Mouse (Mus musculus) spleen, postnatal 4 days (tissue): ENCODE measurements around the gene Dapl1.

Experiments used
- DNase-seq, 2 experiments: peaks; one replicate each; pipeline ENCODE4 v3.0.0; 2022; ENCODE audit warnings: low spot score in 2 of 2

The Dapl1 gene

DNA sequence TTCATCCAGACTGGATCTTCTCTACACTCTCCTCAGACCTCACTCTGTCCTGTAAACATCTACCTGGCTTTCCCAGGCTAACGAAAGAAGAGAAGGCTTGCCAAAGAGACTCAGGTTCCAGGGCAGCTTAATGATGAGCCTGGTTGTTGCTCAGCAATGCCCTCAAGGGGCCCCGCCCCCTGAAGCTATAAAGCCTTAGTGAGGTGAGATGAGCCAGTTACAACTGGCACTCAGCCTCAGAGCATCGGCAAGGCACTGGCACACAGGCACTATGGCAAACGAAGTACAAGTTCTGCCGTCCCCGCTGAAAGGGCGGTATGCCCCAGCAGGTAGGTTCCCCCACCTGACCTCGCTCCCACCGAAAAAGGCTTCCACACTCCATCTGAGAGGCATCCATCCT lies at the start of gene Dapl1:
Dapl1 (plus strand) TSS at position 216 of the 400 bp plus-strand sequence.
- no peak for DNase-seq

DNA sequence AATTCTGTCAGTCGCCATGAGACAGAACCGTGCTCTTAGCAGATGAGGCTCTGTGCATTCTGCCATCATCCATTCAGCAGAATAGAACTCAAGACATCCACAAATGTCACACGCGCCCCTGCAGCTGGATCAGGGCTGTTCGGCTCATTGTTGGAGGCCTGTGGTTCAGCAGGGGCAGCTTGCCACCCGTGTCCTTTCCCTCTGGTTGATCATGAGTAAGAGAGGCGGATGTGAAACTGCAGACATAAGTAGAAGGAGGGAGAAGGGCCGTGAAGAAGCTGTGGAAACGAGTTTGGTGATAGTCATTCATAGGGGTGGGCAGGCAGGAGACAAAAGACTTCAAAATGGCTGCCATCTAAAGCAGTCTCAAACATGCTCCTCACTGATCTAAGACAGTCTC lies 49.6 kb upstream of the Dapl1 start:
- DNase-seq: no peak

DNA sequence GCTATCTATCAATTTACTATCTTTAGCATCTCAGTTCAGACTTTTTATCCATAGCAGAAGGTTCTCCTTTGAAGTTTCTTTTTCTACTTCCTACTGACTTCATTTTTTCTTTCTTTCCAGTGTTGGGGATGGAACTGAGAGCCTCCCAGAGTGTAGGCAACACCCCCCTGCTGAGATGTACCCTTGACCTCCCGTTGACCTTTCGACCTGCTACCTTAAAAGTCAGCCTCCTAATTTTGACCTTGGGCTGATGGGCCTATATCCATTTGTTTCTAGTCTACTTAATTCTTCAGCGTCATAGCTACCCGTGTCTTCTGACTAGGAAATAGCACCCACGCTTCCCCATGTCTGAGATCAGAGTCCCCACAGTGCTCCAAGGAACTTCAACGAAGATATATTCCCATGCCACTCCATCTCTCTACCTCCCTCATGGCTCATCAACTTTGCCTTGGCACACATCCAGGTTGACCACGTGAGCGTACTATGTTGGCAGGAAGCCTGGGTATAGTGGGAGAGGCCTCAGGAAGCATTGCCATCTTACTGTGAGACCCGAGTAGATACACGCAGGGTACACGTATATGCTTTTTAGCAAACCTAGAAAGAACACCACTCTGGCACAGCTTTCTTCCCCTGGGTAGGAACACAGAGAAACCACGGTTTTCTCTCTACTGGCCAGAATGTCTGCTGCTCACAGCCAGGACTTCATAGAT lies 46.6 kb upstream of the Dapl1 start:
- DNase-seq: peak in 1 of 2 experiments; percentile 46

DNA sequence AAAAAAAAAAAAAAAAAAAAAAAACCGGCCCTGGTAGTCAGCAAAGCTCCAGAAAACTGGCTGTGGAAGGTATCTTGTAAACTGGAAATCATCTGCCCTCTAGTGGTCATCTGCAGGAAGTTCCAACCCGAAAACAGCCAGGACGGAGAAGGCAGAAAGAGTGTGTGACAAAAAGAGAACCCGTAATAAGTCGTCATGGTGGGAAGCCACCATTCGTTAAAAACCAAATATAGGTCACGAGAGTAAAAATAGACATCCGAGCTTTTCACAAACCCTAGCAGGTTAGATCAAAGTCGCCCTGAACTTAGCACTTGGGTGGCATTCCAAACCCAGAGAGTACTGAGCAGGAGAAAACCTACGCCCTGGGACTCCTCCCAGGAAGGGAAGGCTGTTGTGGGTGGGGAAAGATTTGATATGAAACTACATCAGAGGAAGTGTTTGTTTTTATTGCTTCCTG lies 45.9 kb upstream of the Dapl1 start:
- DNase-seq: peak in 1 of 2 experiments; percentile 21

DNA sequence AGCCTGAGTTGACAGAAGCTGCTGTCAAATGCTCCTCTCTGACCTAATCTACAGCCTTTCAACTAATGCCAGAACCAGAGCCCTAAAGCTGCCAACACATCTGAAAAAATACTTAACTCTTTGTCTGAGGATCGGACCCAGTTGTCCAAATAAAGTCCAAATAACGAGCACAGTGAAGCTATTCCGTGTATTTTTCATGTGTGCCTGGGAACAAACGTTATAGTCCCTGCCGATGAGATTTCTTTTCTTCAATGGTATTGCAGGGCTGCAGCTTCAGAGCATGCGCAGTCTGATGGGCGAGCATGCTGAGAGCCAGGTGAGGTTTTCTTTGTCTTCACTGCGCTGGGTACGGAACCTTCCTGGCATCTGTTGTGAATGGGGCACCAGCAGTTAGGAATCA lies 44.6 kb upstream of the Dapl1 start:
- no peak for DNase-seq

DNA sequence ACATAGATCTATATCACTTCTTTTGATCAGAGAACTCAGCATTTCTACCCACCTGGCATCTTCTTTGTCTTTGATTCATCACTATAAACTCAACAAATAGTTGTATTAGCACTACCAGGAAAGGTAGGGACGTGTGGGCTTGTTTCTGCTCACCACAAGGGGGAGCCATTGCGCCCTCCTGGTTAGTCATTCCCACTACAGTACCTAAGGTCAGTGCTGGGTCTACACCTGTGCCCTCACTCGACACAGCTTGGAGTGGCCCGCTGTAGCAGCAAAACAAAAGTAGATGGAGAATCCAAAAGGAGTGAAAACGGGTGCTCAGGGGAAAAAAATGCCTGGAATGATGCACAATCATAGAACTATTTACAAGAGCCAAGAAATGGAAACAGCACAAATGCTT lies 44.0 kb upstream of the Dapl1 start:
- DNase-seq: peak; percentile 43 to 80

DNA sequence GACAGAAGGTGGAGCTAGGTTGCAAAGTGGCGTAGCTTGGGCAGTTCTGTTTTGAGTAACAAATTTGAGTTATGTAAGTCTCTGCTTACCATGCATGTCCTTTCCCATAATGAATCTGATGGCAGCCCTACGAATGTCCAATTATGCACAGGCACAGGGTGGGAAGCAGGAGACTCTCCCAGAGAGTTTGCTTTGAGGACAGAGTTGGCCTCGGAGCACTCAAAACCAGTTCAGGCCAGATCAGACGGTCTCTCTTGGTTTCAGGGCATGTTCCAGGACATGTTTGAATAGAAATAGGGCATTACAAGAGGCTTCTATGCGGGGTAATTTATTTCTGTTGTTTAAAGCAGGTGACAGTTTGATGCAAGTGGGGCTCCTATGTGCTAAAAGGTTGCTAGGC lies 42.8 kb upstream of the Dapl1 start:
- no peak for DNase-seq

DNA sequence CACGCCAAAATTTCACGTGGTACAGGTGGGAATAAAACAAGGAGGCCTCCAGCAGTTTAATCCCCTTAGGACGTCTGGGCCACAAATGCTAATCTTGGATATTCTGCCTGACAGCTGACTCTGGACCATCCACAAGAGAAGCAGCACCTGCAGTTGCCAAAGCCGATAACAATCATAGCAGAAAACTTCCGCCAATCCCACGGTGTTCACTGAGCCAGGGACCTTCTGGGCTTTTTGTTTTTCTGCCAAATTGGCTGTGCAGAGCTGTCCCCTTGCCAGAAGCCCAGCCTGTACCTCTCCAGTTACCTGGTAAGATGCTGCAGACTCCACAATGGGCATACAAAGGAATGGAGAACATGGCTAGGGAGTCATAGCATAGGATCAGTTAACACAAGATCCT lies 37.8 kb upstream of the Dapl1 start:
- no peak for DNase-seq

DNA sequence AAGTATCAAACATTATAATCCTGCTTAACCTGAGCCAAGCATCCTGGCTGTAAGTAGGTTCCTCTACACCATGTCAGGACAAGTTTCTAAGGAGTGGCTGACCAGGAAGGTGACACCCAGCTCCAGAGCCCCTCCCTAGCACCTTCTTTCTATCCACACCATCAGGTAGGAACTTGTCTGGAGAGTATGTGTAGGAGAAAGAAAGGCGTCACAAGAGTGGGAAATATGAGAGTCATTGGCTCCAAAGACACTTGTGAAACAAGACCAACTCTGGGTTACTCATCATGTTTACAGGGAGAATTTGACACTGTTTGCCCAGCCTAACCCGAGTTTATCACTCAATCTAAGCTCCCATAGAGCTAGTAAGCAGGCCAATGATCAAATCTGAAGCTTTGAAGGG lies 36.7 kb upstream of the Dapl1 start:
- DNase-seq: no peak

DNA sequence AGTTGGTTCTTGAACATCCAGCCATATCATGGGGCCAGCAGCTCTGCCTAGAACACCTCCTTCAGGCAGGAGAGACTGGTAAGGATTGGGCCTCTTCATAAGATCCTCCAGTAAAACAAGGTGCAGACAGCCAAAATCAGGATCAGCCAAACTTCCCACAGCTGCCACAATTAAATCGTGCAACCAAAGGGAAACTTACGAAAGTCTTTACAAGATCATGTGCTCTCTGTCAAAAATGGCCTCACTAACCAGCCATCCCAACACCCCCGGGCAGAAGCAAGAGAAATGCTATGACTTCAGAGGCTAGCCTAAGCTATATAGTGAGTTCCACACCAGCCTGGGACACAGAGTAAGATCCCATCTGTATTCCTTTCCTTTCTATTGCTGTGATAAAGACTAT lies 35.9 kb upstream of the Dapl1 start:
- no peak for DNase-seq

DNA sequence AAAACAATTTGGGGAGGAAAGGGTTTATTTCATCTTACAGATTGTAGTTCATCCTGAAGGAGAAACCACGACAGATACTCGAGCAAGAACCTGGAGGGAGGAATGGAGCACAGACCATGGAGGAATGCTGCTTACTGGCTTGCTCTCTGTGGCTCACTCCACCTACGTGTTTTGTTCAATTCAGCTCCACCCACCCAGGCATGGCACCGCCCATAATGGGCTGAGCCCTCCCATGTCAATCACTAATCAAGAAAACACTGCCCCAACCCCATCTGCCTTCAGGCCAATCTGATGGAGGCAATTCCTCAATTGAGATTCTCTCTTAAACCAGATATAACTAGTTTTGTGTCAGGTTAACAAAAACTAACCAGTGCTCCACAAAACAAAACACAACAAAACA lies 35.5 kb upstream of the Dapl1 start:
- no peak for DNase-seq

DNA sequence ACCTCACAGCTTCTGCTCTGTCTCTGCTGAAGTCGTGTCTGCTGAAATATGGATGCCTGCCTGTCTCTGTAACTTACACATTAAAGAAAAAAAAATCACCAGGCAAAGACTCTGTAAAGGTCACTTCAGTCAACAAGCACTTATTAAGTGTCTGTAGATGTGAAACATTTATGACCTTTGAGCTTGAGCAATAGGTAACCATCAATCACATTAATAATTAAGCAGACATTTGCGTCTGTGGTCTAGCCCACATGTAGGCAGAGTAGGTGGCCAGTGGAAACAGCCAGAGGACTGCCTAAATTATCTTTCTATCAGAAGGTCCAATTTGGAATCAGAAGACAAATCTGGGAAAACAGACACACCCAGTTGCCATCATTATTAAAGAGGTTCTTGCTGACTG lies 32.8 kb upstream of the Dapl1 start:
- no peak for DNase-seq

DNA sequence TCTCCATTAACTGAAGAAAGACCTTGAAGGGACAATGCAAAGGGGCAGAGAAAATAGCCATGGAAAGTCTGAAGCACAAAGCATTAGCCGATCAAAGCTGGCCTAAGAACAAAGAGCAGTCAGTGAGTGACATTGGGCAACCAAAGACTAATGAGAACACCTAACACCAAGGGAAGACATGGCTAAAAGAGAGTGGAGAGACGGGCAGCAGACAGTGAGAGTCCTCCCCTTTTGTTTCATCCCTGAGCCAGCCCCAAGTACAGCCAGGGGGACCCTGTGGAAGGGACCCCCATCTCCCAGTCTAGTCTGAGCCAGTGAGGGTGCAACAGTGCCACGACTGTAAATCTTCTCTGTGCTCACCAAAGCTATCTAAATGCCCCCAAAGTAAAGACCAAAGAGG lies 32.4 kb upstream of the Dapl1 start:
- DNase-seq: no peak

DNA sequence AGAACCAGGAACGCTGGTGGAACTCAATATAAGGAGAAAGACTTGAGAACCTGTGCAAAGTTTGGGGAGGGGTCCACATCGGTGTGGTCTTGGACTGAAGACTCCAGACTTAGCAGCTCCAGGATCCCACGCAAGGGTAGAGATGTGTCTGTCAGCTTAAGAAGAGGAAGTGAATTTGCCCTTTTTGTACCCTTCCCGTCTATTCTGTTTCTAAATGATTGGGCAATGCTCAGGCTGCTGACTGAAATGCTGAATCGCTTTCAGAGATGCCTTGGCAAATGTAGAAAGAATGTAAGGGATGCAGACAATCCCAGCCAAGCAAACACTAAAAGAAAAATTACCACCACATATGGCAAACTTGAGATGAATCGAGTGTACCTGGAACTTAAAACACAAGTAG lies 22.4 kb upstream of the Dapl1 start:
- no peak for DNase-seq

DNA sequence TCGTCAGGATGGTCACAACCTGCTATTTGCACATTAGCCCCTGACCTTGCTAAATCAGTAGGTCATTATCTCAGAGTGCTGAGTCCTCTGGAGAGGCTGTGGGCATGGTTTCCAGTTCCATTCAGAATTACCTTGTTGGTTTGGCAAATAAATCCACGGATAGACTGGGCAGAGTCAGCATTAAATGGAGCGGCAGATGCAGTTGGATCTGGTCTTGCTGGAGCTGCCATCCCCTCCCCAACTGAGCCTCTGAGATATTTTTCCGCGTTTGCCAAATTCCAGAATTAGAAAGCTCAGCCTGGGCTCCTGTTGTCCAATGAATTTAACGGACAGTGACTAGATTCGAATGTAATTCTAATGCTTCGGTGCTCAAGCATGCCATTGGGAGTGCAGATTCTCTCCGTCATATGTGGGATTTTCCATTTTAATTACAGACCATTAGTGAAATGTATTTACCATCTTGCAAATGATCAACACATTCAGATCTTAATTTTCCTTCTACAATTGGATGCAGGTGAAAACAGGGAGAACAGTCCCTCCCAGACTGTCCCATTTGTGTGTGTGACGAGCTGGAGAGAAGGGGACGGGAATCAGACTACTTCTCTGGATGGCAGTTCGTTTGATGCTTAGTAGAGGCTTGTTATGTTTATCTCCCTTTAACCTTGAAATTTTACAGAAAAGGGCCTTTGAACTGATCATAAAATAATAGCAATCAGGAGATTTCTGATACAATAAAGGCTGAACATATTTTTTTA lies 20.8 kb upstream of the Dapl1 start:
- no peak for DNase-seq

DNA sequence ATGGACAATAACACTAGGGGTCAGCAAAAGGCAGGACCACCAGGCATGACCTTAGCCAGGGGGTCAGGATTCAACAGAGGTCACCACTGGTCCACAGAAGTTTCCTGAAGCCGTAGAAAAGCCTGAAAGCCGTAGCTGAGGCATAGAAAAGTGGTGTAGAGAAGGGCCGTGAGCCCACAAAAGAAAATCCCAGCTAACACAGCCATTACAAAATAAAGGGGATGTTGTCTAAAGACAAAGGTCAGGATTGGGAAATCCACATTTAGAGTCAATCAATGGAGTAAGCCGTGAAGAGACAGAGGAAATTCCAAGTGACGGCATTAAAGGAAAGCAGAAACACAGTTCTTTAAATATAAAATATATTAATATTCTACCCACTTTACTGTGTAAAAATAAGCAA lies 18.8 kb upstream of the Dapl1 start:
- DNase-seq: no peak

DNA sequence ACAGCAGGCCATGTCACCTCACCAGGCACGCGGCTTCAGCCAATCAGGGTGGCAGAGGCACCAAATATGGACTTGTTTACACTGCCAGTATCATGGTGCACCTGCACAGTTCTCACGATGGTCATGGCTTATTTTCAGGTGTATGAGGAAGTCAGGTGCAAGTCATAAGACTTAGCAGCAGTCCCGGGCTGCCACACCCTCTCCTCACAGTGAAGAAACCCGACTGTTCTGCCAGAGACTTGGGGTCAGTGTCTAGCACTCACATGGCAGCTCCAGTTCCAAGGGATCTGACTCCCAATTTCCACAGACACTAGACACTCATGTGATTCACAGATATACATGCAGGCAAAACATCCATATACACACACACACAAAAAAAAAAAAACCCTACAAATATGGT lies 18.1 kb upstream of the Dapl1 start:
- DNase-seq: no peak

DNA sequence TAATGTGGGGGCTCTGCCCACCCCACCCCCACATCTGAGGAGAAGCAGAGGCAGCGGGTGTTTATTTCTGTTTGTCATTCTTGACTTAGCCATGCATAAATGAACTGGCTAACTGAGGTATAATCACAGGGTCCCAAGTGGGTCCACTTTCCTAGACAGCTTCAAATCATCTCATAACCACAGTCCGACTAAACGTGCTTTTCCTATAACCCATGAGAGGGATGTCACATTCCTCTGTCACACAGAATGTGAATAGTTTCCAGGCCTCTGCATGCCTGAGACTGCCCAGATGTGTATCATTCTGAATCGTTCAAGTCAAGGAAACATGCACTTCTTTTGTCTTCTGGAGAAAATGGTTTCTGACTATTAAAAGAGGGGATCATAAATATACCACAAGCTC lies 17.4 kb upstream of the Dapl1 start:
- no peak for DNase-seq

DNA sequence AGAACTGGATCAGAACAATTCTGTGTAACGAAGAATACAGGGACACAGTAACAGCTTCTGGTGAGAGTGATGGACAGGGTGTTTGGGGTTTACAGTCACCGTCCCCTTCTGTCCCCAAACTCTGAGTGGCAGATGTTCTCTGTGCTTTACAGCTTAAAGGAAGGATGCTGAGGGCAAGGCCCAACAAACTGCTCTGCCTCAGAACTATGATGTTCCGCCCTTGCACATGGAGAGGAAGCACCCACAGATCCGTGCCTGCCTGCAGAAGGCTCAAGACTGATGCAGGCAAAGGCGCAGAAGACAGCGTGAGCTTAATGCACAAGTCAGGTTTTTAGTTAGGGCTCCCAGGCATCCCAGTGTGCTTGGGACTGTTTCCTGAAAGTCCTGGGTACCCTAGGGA lies 16.5 kb upstream of the Dapl1 start:
- DNase-seq: no peak

DNA sequence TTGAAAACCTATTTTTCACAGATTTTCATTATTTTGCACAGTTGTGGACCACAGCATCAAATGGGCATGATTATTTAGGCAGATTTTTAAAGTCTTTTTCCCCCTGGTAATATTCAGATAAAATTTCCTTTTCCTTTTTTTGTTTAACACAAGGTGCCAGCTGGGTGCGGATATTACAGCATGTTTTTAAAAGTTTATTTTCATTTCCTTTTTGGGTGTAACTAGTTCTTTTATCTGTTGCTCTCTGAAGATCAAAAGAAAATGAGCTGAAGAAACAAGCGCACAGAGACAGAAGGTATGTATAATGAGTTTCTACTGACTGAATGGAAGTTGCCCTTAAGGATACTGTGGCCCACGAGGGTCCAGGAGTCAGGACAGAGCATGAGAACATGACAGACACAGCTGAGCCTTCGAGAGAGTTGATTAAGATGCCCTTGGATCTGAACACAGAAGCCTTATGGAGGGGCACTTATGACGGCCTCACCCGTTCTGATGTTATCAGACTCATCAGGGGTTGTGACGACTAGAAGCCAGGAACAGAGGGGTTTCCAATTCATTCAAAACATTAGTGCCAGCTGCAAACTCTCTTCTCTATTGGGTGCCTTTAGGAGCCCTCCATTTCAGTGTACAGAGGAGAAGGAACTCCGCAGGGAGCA lies 14.7 kb upstream of the Dapl1 start:
- DNase-seq: no peak

DNA sequence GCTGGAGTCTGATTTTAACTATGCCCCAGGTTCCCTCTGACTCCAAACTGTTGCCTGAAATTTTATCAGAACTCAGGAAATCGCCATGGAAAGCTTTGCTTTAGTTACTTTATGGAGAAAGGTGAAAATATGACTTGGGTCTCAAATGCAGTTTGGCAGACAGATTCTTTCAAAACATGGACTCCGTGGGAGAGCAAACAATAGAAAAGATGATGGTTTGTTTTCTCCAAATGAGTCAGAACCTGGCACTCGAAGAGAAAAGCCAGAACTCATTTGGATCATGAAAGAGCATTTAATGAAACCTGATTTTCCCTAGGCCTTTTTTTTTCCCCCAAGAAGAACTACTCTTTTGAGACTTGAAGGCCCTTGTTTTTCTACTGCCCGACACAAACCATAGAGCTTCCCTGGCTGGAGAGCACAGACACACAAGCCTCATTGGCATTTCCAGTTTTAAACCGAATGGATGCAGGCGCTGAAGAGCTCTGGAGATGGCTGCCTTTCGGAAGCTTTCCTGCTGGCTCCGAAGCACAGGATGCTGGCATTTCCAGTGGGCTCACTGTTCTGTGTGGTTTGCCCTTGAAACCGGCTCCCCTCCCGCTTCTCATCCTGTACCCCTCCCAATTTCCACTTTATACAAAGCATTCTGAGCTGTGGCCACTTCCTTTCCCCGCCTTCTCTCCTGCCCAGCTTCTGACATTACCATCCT lies 14.0 kb upstream of the Dapl1 start:
- no peak for DNase-seq
